Comparison of ENCODE assay signal across 24 mouse cellular contexts in genomic region chr9:114831527-114831926, GRCm38 (mm10). TPM values are rescaled to one million over a fixed set of nuclear protein-coding genes. Genes with fewer than 3 reads are reported as not detected.
DNase-seq lines count a peak whose midpoint lies in the region; ATAC-seq and TF ChIP-seq lines count a peak whose summit lies in the region.
"Had no signal": no experiment of that assay in that cellular context is flagged by ENCODE, and none has a peak within 500 bp of the region (broad histone marks: within the 10 kb centered on the region; RNA-seq: fewer than 3 reads in every experiment).

No protein-coding gene starts in this region.

- H3K4me1 ChIP-seq in embryonic facial prominence, embryonic 14.5 days (ENCODE audit: control insufficient read depth, insufficient read depth, low read length) = no peaks in the 10 kb centered on the region
- H3K4me1 ChIP-seq in embryonic facial prominence, embryonic 10.5 days = peaks cover 18% of the 10 kb centered on the region
- peaks cover 10% of the 10 kb centered on the region; the same call in 1 of the 2 replicates for H3K4me1 ChIP-seq in kidney, postnatal 0 days (replicated peaks; ENCODE audit: insufficient read depth, low read length)
- H3K4me1 ChIP-seq in intestine, embryonic 15.5 days (replicated peaks) = 0 out of 2 replicates have a peak, but pooled peaks cover 5% of the 10 kb centered on the region

- H3K27ac ChIP-seq in embryonic facial prominence, embryonic 14.5 days (replicated peaks; ENCODE audit: low read depth, low read length) = no peak overlapping the region
- no peak overlapping the region for H3K27ac ChIP-seq in embryonic facial prominence, embryonic 10.5 days (replicated peaks)
- no peak overlapping the region for H3K27ac ChIP-seq in kidney, postnatal 0 days
- no peak overlapping the region for H3K27ac ChIP-seq in intestine, embryonic 15.5 days
- H3K27ac ChIP-seq: embryonic facial prominence, embryonic 13.5 days; forebrain, embryonic 10.5 days; forebrain, embryonic 13.5 days; heart, adult 2 months; heart, embryonic 10.5 days; heart, embryonic 13.5 days; hindbrain, embryonic 14.5 days had no signal

- WGBS in embryonic facial prominence, embryonic 14.5 days = 48% methylated on average over 6 of the region's 6 CpGs
- WGBS in embryonic facial prominence, embryonic 10.5 days = 65% methylated on average over 6 of the region's 6 CpGs
- WGBS in kidney, postnatal 0 days = 15% methylated on average over 6 of the region's 6 CpGs
- 31% methylated on average over 6 of the region's 6 CpGs for WGBS in intestine, embryonic 15.5 days

- no peak overlapping the region for H3K9ac ChIP-seq in embryonic facial prominence, embryonic 14.5 days (ENCODE audit: low read depth, low read length)
- H3K9ac ChIP-seq in kidney, postnatal 0 days (ENCODE audit: low read depth, low read length) = no peak overlapping the region
- no peak overlapping the region for H3K9ac ChIP-seq in intestine, embryonic 15.5 days
- H3K9ac ChIP-seq: embryonic facial prominence, embryonic 13.5 days; forebrain, embryonic 13.5 days; heart, embryonic 13.5 days; hindbrain, embryonic 14.5 days had no signal

- H3K4me3 ChIP-seq in embryonic facial prominence, embryonic 14.5 days (ENCODE audit: low read depth, low read length) = no peak overlapping the region
- H3K4me3 ChIP-seq in embryonic facial prominence, embryonic 10.5 days = no peak overlapping the region
- no peak overlapping the region for H3K4me3 ChIP-seq in kidney, postnatal 0 days (replicated peaks; ENCODE audit: low read depth, low read length)
- no peak overlapping the region for H3K4me3 ChIP-seq in intestine, embryonic 15.5 days (replicated peaks)
- H3K4me3 ChIP-seq: embryonic facial prominence, embryonic 13.5 days; forebrain, embryonic 10.5 days; forebrain, embryonic 13.5 days; heart, adult 2 months; heart, embryonic 10.5 days; heart, embryonic 13.5 days had no signal

- DNase-seq in embryonic facial prominence, embryonic 14.5 days (ENCODE audit: low spot score) = peak; percentile 24
- no peak for DNase-seq in embryonic facial prominence, embryonic 10.5 days (ENCODE audit: low spot score)
- DNase-seq in kidney, postnatal 0 days (ENCODE audit: low spot score) = peak; percentile 32
- DNase-seq in kidney, postnatal 4 days = no peak
- no peak for DNase-seq in urinary bladder, postnatal 4 days (ENCODE audit: low spot score in 2 of 2)
- no peak for DNase-seq in adrenal gland, postnatal 14 days
- DNase-seq: adrenal gland, postnatal 10 days; cerebellum, adult 11 months; cerebellum, adult 2 months; cerebellum, adult 9-11 months; cerebellum, postnatal 25 days; gastrocnemius, postnatal 10 days; gastrocnemius, postnatal 36 days; heart, adult 2 months; heart, postnatal 14 days; heart, postnatal 4 days had no signal

- no peak overlapping the region for H3K4me2 ChIP-seq in embryonic facial prominence, embryonic 14.5 days (ENCODE audit: low read depth, low read length)
- peak overlapping the region; percentile 10; the same call in 1 of the 2 replicates for H3K4me2 ChIP-seq in kidney, postnatal 0 days (ENCODE audit: low read length)
- no peak overlapping the region for H3K4me2 ChIP-seq in intestine, embryonic 15.5 days (replicated peaks)
- H3K4me2 ChIP-seq: embryonic facial prominence, embryonic 13.5 days; forebrain, embryonic 13.5 days; heart, embryonic 13.5 days; hindbrain, embryonic 14.5 days had no signal

- H3K27me3 ChIP-seq in embryonic facial prominence, embryonic 14.5 days (replicated peaks; ENCODE audit: control insufficient read depth, insufficient read depth, low read length) = no peaks in the 10 kb centered on the region
- H3K27me3 ChIP-seq in embryonic facial prominence, embryonic 10.5 days (replicated peaks; ENCODE audit: low read depth, poor library complexity, severe bottlenecking) = no peaks in the 10 kb centered on the region
- no peaks in the 10 kb centered on the region for H3K27me3 ChIP-seq in kidney, postnatal 0 days (ENCODE audit: insufficient read depth, low read length)
- no peaks in the 10 kb centered on the region for H3K27me3 ChIP-seq in intestine, embryonic 15.5 days (replicated peaks)
- H3K27me3 ChIP-seq: embryonic facial prominence, embryonic 13.5 days; forebrain, embryonic 13.5 days; heart, embryonic 13.5 days had no signal

- no peak for ATAC-seq in embryonic facial prominence, embryonic 14.5 days (ENCODE audit: low read depth)
- ATAC-seq in kidney, postnatal 0 days (replicated peaks; ENCODE audit: low FRiP score, low read depth) = no peak
- peak; percentile 72 for ATAC-seq in intestine, embryonic 15.5 days
- ATAC-seq: forebrain, embryonic 13.5 days; forebrain, embryonic 16.5 days had no signal

- no peaks in the 10 kb centered on the region for H3K9me3 ChIP-seq in embryonic facial prominence, embryonic 14.5 days (ENCODE audit: control insufficient read depth, low read length)
- H3K9me3 ChIP-seq in embryonic facial prominence, embryonic 10.5 days = no peaks in the 10 kb centered on the region
- H3K9me3 ChIP-seq in kidney, postnatal 0 days (replicated peaks; ENCODE audit: low read length) = no peaks in the 10 kb centered on the region
- no peaks in the 10 kb centered on the region for H3K9me3 ChIP-seq in intestine, embryonic 15.5 days
- H3K9me3 ChIP-seq: embryonic facial prominence, embryonic 13.5 days; forebrain, embryonic 10.5 days; forebrain, embryonic 13.5 days; heart, embryonic 10.5 days; heart, embryonic 13.5 days had no signal

- TF ChIP-seq CTCF in kidney, postnatal 0 days (IDR thresholded peaks at IDR 0.05; ENCODE audit: low read depth) = no peak

- no peaks in the 10 kb centered on the region for H3K36me3 ChIP-seq in embryonic facial prominence, embryonic 14.5 days (ENCODE audit: control insufficient read depth, insufficient read depth, low read length)
- H3K36me3 ChIP-seq in embryonic facial prominence, embryonic 10.5 days (replicated peaks) = no peaks in the 10 kb centered on the region
- no peaks in the 10 kb centered on the region for H3K36me3 ChIP-seq in kidney, postnatal 0 days (ENCODE audit: insufficient read depth, low read length)
- no peaks in the 10 kb centered on the region for H3K36me3 ChIP-seq in intestine, embryonic 15.5 days
- H3K36me3 ChIP-seq: embryonic facial prominence, embryonic 13.5 days; heart, embryonic 13.5 days had no signal

RNA-seq across cellular contexts. Expression of gene Cmtm8, which starts 12.4 kb away (rescaled TPM):
- polyA plus RNA-seq in embryonic facial prominence, embryonic 14.5 days (2014; fragmentation: Nextera tagmentation; extraction: Ambion mirVana) = 16.9 and 18.6 TPM in 2 replicates
- 21.3 and 26.4 TPM in 2 replicates for polyA plus RNA-seq in embryonic facial prominence, embryonic 10.5 days (2016; fragmentation: Nextera tagmentation; extraction: Ambion mirVana)
- 50.7 and 54.6 TPM in 2 replicates for polyA plus RNA-seq in kidney, postnatal 0 days (2015; fragmentation: Nextera tagmentation; extraction: Ambion mirVana)
- polyA plus RNA-seq in intestine, embryonic 15.5 days (2015; fragmentation: Nextera tagmentation; extraction: Ambion mirVana) = 56.6 and 63.0 TPM in 2 replicates
- total RNA-seq in adrenal gland, postnatal 14 days (2021) = 9.0 and 16.9 TPM in 2 replicates

RNA-seq across cellular contexts. Expression of gene Cmtm7, which starts 49.9 kb away (rescaled TPM):
- polyA plus RNA-seq in embryonic facial prominence, embryonic 14.5 days (2014; fragmentation: Nextera tagmentation; extraction: Ambion mirVana) = 103 and 105 TPM in 2 replicates
- 88.0 and 93.2 TPM in 2 replicates for polyA plus RNA-seq in embryonic facial prominence, embryonic 10.5 days (2016; fragmentation: Nextera tagmentation; extraction: Ambion mirVana)
- 95.4 and 102 TPM in 2 replicates for polyA plus RNA-seq in kidney, postnatal 0 days (2015; fragmentation: Nextera tagmentation; extraction: Ambion mirVana)
- 89.8 and 100 TPM in 2 replicates for polyA plus RNA-seq in intestine, embryonic 15.5 days (2015; fragmentation: Nextera tagmentation; extraction: Ambion mirVana)
- 32.0 and 36.7 TPM in 2 replicates for total RNA-seq in adrenal gland, postnatal 14 days (2021)

Comparison
In these comparisons a context has a peak if more than half of its experiments do, and no peak if none do; other contexts are left out.
1. DNase-seq: peak in embryonic facial prominence, embryonic 14.5 days (single experiment) and kidney, postnatal 0 days (single experiment); none in embryonic facial prominence, embryonic 10.5 days (single experiment), kidney, postnatal 4 days (0 of 2), urinary bladder, postnatal 4 days (0 of 2) and adrenal gland, postnatal 14 days (single experiment).